Mouse (Mus musculus) midbrain, postnatal 0 days (tissue): ENCODE results near the gene Arhgef3. TPM values are rescaled to one million over a fixed set of nuclear protein-coding genes. Genes with fewer than 3 reads are reported as not detected.
"Not testable (repeated sequence)": the region's sequence is repeated elsewhere in the genome, so short reads cannot be mapped to it uniquely, and the experiment has no call there.

Experiments used
- ATAC-seq: fragments of 200-750 bp; cut with Nextera tagmentation; 2 replicates; pipeline ENCODE4 v1.8.0; 2017; ENCODE audit warnings: moderate number of reproducible peaks, mild to moderate bottlenecking, moderate TSS enrichment, moderate library complexity; ENCODE audit not compliant: low FRiP score
- DNase-seq: peaks from one replicate; pipeline ENCODE4 v3.0.0-alpha.2; 2015; ENCODE audit warnings: low spot score
- H3K27ac ChIP-seq: fragments of 300-500 bp; sonication (generic); 2 replicates; pipeline ENCODE4 v1.5.1; 2014; ENCODE audit warnings: low read depth, mild to moderate bottlenecking, low read length, mixed read lengths
- H3K27me3 ChIP-seq: fragments of 300-500 bp; sonication (generic); 2 replicates; pipeline ENCODE4 v1.6.1; 2014; ENCODE audit warnings: low read length, control low read depth, mixed read lengths; ENCODE audit not compliant: insufficient read depth
- H3K36me3 ChIP-seq: fragments of 300-500 bp; sonication (generic); 2 replicates; pipeline ENCODE4 v1.6.1; 2014; ENCODE audit warnings: low read length, control low read depth, mixed read lengths; ENCODE audit not compliant: insufficient read depth
- H3K4me1 ChIP-seq: fragments of 300-500 bp; sonication (generic); 2 replicates; pipeline ENCODE4 v1.6.1; 2014; ENCODE audit warnings: mild to moderate bottlenecking, control low read depth, antibody characterized with exemption, low read length, mixed read lengths; ENCODE audit not compliant: insufficient read depth
- H3K4me2 ChIP-seq: fragments of 300-500 bp; sonication (generic); 2 replicates; pipeline ENCODE4 v1.6.1; 2014; ENCODE audit warnings: low read depth, mild to moderate bottlenecking, low read length, mixed read lengths; ENCODE audit not compliant: poor library complexity, severe bottlenecking
- H3K4me3 ChIP-seq: fragments of 300-500 bp; sonication (generic); 2 replicates; pipeline ENCODE4 v1.5.1; 2014; ENCODE audit warnings: low read depth, mild to moderate bottlenecking, low read length, moderate library complexity
- H3K9ac ChIP-seq: fragments of 300-500 bp; sonication (generic); replicated peaks from 2 replicates; pipeline ENCODE4 v1.6.1; 2014; ENCODE audit warnings: mild to moderate bottlenecking, low read length, moderate library complexity, mixed read lengths; ENCODE audit not compliant: poor library complexity, severe bottlenecking
- H3K9me3 ChIP-seq: fragments of 300-500 bp; sonication (generic); 2 replicates; pipeline ENCODE4 v1.6.1; 2016; ENCODE audit warnings: low read length, control low read depth
- CTCF ChIP-seq: IDR thresholded peaks from 2 replicates; pipeline ENCODE4 v1.5.1; 2016; ENCODE audit warnings: antibody characterized with exemption, mild to moderate bottlenecking
- WGBS: fragments of 180-500 bp; shearing (Covaris S2); extraction: QIAGEN DNeasy Blood & Tissue Kit; methylation state at CpG from one replicate; pipeline ENCODE4 v1.1.7; 2014; 5-methylcytosine and 5-hydroxymethylcytosine counted together
- polyA plus RNA-seq: library from polyadenylated mRNA; unstranded; fragments of >200 nt; fragmentation: Nextera tagmentation; extraction: Ambion mirVana; gene quantifications from 2 replicates; pipeline ENCODE4 v1.2.1, GENCODE M21; 2015
- total RNA-seq: library from RNA; depleted of rRNA; stranded (reverse); fragments of >200 nt; gene quantifications from 2 replicates; pipeline ENCODE4 v1.2.3, GENCODE M21; 2014

Gene Arhgef3
- total and polyA plus RNA-seq, 2 experiments from 2014 or later, result 13.3 to 17.0 TPM

- no peak for TF ChIP-seq CTCF
- WGBS, result 91% methylated on average over 3 of the region's 3 CpGs
- no peak overlapping the region for H3K9ac ChIP-seq
These were observed 124.9 kb downstream of the Arhgef3 start for GRCm38 (mm10) chr14:27239551-27240091.

GRCm38 (mm10) chr14:27242253-27242652 is 127.6 kb downstream of the Arhgef3 start:
- Histone ChIP-seq H3K9ac (no peak overlapping the region), H3K4me1 (no peaks in the 10 kb centered on the region), H3K9me3 (no peaks in the 10 kb centered on the region), H3K27ac (no peak overlapping the region), H3K4me3 (no peak overlapping the region), H3K27me3 (no peaks in the 10 kb centered on the region), H3K4me2 (no peak overlapping the region), H3K36me3 (no peaks in the 10 kb centered on the region)
- no peak for DNase-seq
- 92% methylated on average over 8 of the region's 8 CpGs for WGBS
- no peak for ATAC-seq
- no peak for TF ChIP-seq CTCF

More at GRCm38 (mm10) chr14:27239551-27240091, 124.9 kb downstream of the Arhgef3 start:
- Histone ChIP-seq H3K4me1 (no peaks in the 10 kb centered on the region), H3K27ac (no peak overlapping the region), H3K27me3 (no peaks in the 10 kb centered on the region), H3K4me3 (no peak overlapping the region), H3K9me3 (no peaks in the 10 kb centered on the region), H3K36me3 (no peaks in the 10 kb centered on the region), H3K4me2 (no peak overlapping the region)
- no peak for ATAC-seq
- no peak for DNase-seq

GRCm38 (mm10) chr14:27242769-27243168 is 128.1 kb downstream of the Arhgef3 start:
- Histone ChIP-seq H3K27me3 (no peaks in the 10 kb centered on the region), H3K4me1 (no peaks in the 10 kb centered on the region), H3K36me3 (no peaks in the 10 kb centered on the region), H3K4me3 (no peak overlapping the region), H3K27ac (no peak overlapping the region), H3K9me3 (no peaks in the 10 kb centered on the region), H3K9ac (no peak overlapping the region), H3K4me2 (no peak overlapping the region)
- TF ChIP-seq CTCF, result no peak
- DNase-seq (no peak), ATAC-seq (no peak)
- WGBS, result 90% methylated on average over 2 of the region's 2 CpGs

- Histone ChIP-seq H3K4me3 (no peak overlapping the region), H3K36me3 (no peaks in the 10 kb centered on the region), H3K27me3 (no peaks in the 10 kb centered on the region), H3K27ac (no peak overlapping the region), H3K4me1 (no peaks in the 10 kb centered on the region), H3K4me2 (no peak overlapping the region), H3K9me3 (no peaks in the 10 kb centered on the region), H3K9ac (no peak overlapping the region)
- DNase-seq (no peak), ATAC-seq (no peak)
- no peak for TF ChIP-seq CTCF
- WGBS, result 88% methylated on average over 5 of the region's 5 CpGs
These were observed 128.9 kb downstream of the Arhgef3 start for GRCm38 (mm10) chr14:27243585-27243984.

- ATAC-seq (no peak), DNase-seq (no peak)
- H3K27ac ChIP-seq, result no peak overlapping the region
- H3K4me3 ChIP-seq, result no peak overlapping the region
- H3K4me1 ChIP-seq, result no peaks in the 10 kb centered on the region
- no peak for TF ChIP-seq CTCF
- H3K9ac ChIP-seq, result no peak overlapping the region
- no peak overlapping the region for H3K4me2 ChIP-seq
- H3K36me3 ChIP-seq, result no peaks in the 10 kb centered on the region
- no peaks in the 10 kb centered on the region for H3K27me3 ChIP-seq
- 79% methylated on average over 3 of the region's 3 CpGs for WGBS
- H3K9me3 ChIP-seq, result no peaks in the 10 kb centered on the region
These were observed 130.2 kb downstream of the Arhgef3 start for GRCm38 (mm10) chr14:27244898-27245297.

- Histone ChIP-seq H3K27ac (no peak overlapping the region), H3K4me2 (no peak overlapping the region), H3K27me3 (no peaks in the 10 kb centered on the region), H3K9ac (no peak overlapping the region), H3K4me3 (no peak overlapping the region), H3K9me3 (no peaks in the 10 kb centered on the region), H3K4me1 (no peaks in the 10 kb centered on the region), H3K36me3 (no peaks in the 10 kb centered on the region)
- no peak for TF ChIP-seq CTCF
- DNase-seq (no peak), ATAC-seq (no peak)
- 82% methylated on average over 5 of the region's 5 CpGs for WGBS
These were observed 131.7 kb downstream of the Arhgef3 start for GRCm38 (mm10) chr14:27246424-27246823.

GRCm38 (mm10) chr14:27246948-27247347 is 132.2 kb downstream of the Arhgef3 start:
- H3K4me2 ChIP-seq, H3K27ac ChIP-seq: not testable (repeated sequence)

More at GRCm38 (mm10) chr14:27246948-27247347, 132.2 kb downstream of the Arhgef3 start:
- not testable (repeated sequence) for H3K4me1 ChIP-seq, H3K27me3 ChIP-seq, H3K9me3 ChIP-seq, DNase-seq, H3K4me3 ChIP-seq, ATAC-seq, H3K36me3 ChIP-seq, H3K9ac ChIP-seq
- 92% methylated on average over 9 of the region's 10 CpGs for WGBS
